Mouse (Mus musculus) neutrophil, adult 65 days (primary cell): ENCODE results near the gene Lrrc15. TPM values are rescaled to one million over a fixed set of nuclear protein-coding genes. Genes with fewer than 3 reads are reported as not detected.

ENCODE experiments used
- total RNA-seq: library from RNA; stranded (reverse); gene quantifications from 2 replicates; pipeline ENCODE4 v1.2.4, GENCODE M21; 2023

Gene Lrrc15
- total RNA-seq, result not detected in 2 replicates

GRCm38 (mm10) chr16:30282844-30283495, at the start of gene Lrrc15:
TSS of gene Lrrc15 (minus strand) at chr16:30283256.

GRCm38 (mm10) chr16:30310647-30311046, 27.6 kb upstream of the Lrrc15 start, which contains the start of gene Gp5:
TSS of gene Gp5 (minus strand) at chr16:30310779.

GRCm38 (mm10) chr16:30267359-30267758, 15.7 kb downstream of the Lrrc15 start, which contains the start of gene Cpn2:
TSS of gene Cpn2 (minus strand) at chr16:30267499.

Other genes starting within 250 kb of the Lrrc15 start
- gene Hes1, start 218.9 kb downstream of the Lrrc15 start, total RNA-seq, result 2.6 and 5.8 TPM in 2 replicates
- not detected in 2 replicates for gene Cpn2, start 15.8 kb downstream of the Lrrc15 start, total RNA-seq
- gene Gp5, start 27.5 kb upstream of the Lrrc15 start, total RNA-seq, result 0.41 and 1.1 TPM in 2 replicates
- gene Atp13a3, start 122.7 kb upstream of the Lrrc15 start, total RNA-seq, result 71.0 and 116 TPM in 2 replicates